Mouse (Mus musculus): ENCODE measurements around the gene Aftph. TPM values are rescaled to one million over a fixed set of nuclear protein-coding genes. Genes with fewer than 3 reads are reported as not detected.

Aftph gene
- total RNA-seq, 2 experiments from 2014 or later = 20.7 to 23.6 TPM

DNA sequence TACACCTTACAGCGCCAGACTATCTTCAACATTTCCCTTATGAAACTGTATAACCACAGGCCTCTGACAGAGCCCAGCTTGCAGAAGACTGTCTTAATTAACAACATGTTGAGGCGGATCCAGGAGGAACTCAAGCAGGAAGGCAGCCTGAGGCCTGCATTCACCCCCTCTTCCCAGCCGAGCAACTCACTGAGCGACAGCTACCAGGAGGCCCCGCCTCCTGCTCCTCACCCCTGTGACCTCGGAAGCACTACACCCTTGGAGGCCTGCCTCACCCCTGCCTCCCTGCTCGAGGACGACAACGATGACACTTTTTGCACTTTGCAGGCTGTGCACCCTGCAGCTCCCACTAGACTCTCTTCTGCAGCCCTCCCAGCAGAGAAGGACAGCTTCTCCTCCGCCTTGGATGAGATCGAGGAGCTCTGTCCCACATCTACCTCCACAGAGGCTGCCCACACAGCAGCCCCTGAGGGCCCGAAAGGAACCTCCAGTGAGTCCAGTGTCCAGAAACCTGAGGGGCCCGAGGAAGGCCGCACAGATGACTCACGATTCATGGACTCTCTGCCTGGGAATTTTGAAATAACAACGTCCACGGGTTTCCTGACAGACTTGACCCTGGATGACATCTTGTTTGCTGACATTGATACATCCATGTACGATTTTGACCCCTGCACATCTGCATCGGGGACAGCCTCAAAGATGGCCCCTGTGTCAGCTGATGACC lies 93.3 kb downstream of the Aftph start:
- DNase-seq = peak in 1 of 2 experiments; percentile 36

DNA sequence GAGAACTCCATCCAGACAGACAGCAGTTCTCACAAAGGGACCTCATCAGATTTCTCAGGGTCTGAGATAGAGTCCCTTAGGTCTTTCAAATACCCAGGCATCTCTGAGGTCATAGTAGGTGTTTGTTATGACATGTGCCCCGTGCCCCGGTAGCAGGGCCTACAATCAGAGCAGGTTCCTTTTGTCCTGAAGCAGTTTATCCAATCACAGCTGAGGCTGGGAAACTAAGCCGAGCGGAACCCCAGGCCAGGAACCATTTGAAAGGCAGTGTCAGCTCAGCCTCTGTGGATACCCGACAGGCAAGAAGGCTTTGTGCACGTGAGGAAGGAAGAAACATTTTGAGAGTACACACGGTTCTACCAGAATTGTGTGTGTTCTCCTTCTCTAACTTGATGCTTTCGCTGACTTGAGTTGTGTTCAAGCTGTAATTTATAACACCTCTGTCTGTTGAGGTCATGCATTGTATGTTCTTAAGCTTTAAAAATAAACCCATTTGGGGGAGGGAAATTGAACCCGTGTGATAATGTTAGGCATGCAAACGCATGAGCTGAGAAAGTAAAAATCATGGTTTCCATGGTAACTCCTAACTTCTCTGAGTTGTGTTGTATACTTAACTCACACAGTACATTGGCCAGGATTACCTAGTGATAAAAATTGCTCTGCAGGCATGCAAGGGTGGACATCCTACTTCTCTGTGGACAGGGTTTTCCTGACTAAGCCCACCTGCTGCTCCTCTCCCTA lies 94.2 kb downstream of the Aftph start:
- DNase-seq = no peak

DNA sequence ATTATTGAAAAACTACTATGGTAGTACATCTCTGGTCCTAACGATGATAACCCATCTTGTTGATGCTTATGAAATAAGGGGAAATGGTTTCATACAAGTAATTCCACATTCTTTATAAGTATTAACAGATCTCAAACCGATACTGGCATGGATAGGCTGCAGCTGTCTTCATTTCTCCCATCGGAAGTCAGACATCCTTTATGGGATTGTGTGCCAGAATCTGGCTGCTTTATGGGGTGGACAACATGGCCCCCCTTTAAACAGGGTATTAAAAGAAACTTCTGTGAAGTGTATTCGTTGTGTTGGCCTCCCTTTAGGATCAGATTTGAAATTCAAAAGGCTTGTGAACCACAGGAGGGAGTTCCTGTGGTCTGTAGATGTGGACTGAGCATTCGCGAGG lies 95.2 kb downstream of the Aftph start:
- DNase-seq = no peak

DNA sequence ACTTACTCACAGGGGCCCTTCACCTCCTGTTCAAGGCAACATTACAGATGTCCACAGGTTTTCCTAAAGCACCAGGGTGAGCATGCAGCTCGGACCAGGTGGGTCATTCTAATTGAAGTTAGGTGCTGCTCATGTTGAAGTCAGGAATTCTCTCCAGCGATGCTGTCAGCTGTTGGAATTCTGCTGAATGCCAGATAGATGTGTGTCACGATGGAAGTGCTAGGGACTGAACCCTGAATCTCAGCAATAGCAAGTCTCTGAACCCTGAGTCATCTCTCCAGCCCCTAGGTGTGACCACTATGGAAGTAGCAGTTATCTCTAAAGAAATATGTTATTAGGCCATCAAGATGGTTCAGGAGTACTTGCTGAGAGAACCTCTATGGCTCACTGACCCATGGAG lies 95.9 kb downstream of the Aftph start:
- no peak for DNase-seq

DNA sequence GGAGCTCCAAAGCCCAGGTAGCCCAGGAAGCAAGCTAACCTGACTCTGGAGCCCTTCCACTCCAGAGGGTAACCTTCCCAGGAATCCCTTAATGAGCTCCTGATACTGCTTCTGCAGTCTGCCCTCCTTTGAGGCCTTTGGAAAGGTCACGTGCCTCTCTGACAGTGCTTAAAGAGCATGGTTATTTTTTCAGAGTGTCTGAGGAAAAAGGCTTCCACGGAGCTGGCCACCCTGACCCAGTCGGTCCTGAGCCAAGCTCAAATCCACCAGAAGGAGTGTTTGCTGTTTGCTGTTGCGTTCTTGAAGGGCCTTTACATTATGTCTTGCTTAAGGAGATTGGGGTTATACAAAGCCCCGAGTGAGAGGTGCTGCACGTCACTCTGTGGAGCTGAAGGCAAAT lies 96.5 kb downstream of the Aftph start:
- no peak for DNase-seq

DNA sequence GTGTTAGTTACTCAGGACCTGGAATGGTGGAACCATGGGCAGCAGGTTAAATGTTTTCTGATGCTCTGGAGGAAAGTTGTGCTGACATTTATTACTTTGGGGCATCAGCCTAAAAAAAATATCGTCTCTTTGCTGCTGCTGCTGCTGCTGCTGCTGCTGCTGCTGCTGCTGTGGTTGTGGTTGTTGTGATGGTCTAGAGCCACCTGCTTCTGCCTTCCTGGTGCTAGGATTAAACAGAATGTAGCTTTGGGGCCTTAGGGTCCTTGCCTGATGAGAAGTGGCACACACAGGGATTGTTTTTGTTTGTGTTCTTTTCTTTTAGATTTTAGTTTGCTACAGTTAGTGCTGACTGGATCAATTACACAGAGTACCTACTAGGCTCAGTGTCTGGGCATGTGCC lies 97.2 kb downstream of the Aftph start:
- DNase-seq = no peak

DNA sequence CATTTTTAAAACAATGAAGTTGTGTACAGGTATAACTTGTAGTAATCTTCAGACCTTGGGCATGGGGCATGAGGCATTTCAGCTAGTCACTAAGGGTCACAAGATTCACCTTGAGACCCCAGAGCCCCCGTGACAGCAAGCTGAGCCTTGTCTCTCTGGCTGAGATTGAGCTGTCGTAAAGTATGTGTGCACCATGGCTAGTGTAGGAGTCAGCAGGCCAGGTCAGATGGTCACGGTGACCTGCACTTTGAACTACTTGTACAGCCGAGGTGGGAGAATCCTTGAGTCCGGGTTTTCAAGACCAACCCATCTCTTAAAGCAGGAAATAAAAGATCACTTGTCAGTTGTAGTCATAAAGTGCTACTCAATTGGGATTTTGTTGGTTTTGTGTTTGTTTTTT lies 98.2 kb downstream of the Aftph start:
- DNase-seq = no peak

DNA sequence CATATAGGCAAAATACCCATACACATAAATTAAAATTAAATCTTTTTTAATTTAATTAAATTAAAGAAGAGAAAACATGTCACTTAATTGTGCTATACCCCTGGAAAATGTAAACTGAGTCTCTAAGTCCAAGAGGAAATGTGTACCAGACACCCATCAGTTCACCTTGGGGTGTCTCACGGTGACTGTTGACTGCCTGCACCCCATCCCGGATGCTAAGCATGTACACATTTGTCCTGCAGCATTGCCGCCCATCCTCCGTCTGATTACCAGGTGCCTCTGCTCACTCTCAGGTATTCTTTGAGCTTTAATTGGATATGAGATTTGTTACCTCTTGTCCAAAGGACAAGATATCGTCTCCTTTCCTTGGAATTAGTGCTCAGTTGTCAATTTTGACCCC lies 99.1 kb downstream of the Aftph start:
- no peak for DNase-seq

DNA sequence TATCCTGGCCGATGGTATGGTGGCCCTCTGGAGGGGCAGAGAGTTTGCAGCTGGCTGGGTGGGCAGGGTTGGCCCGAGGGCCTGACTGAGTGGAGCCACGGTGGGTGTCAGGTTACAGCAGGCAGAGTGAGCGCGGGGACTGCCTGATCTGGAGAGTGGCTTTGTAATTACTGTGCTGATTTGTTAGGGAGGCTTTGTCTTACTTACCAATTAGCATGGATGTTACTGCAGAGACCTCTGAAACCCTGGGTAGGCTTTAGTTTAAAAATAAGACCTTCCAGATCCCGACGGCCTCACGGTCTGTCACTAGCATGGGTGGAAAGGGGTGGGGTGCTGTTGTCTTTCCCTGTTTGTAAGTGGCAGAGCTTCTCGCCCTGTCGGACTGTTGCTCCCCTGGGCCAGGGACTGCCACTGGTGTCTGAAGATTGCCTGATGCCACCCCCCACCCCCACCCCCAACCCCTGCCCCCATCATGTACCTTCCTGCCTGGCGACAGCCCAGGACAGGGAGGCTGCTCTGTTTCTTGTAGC lies 101.4 kb downstream of the Aftph start:
- DNase-seq = peak; percentile 46 to 55

DNA sequence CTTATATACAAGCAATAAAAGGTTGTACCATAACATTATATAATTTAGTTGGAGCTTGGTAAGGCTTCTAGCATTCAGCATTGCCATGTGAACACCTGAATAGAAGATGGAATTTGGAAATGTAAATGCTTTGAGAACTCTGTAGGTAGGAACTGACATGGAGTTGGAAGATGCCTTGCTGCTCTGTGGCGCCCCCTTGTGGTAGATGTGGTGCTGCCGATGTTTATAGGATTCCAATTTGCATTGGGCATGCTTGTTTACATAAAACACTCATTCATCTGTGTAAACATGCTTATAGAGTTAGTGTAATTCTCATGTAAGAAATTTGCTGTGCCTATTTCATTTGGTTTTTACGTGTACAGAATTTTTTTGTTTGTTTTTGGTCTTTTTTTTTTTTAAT lies 102.5 kb downstream of the Aftph start:
- peak; percentile 67 to 93 for DNase-seq

DNA sequence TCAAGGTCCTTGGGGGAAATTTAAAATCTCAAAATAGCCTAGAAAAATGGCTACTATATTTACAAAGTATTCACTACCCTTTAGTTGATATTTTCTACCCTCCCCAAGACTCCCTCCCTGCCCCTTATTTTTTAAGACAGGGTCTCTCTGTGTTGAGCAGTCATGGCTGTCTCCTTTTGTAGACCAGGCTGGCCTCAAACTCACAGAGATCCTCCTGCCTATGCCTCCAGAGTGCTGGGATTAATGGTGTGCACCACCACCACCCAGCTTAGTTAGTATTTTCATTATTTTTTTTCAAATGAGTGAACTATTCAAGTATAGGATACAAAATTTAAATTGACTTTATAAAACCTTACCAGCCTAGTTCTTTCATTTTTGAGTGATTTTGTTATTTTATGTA lies 104.3 kb downstream of the Aftph start:
- no peak for DNase-seq

DNA sequence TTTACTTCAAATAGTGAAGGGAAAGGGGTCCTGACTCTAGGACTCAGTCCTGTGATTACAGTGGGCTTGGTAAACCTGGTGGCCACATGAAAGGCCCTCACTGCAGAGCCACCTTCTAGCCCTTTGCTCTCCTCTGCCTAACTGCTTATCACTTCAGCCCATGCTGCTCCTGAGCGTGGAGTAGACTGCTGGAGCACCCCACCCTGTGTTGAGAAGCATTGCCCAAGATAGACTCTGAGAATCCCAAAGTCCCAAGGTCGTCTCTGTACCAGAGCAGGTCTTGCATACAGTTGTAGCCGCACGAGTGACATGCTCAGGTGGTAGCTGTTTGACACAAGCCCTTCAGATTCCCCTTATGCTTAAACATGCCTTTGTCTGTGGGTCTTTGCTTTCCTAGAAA lies 105.3 kb downstream of the Aftph start:
- no peak for DNase-seq

DNA sequence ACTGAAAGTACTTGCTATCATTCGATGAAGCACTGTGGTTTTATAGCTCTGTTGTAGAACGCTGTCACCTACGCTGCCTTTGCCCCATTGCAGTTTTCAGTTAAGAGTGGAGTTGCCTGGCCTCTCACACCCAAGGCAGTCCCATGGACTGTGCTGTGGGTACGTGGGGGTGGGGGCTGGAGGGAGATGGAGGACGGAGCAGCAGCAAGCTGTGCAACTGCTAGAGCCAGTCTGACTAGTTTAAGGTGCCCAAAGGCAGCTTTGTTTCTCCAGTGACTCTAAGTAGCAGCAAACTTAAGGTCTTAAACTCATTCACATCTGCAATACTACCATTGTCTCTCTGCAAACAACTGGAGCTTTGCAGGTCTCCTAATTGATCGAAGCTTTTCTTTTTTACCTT lies 105.7 kb downstream of the Aftph start:
- DNase-seq = no peak

Other genes starting within 250 kb of the Aftph start
- gene Sertad2, start 198.3 kb downstream of the Aftph start, total RNA-seq (2021) = 10 to 100 TPM; 16.2 to 17.7 TPM
- gene Lgalsl, start 89.5 kb upstream of the Aftph start, total RNA-seq (2021) = 10 to 100 TPM; 31.4 to 33.2 TPM